Mouse (Mus musculus) heart, adult 18-20 months (tissue): ENCODE results near the gene Pdcd10. TPM values are rescaled to one million over a fixed set of nuclear protein-coding genes. Genes with fewer than 3 reads are reported as not detected.

Source experiments
- DNase-seq, 2 experiments: peaks; one replicate each; pipeline ENCODE4 v3.0.0; 2021 to 2022; ENCODE audit warnings: mixed read lengths in 1 of 2
- total RNA-seq, 2 experiments: library from RNA; stranded (reverse); gene quantifications; 2 replicates each; pipeline ENCODE4 v1.2.3; 2021

The Pdcd10 gene
- total RNA-seq, 2 experiments from 2014 or later = 24.6 to 25.6 TPM

DNA sequence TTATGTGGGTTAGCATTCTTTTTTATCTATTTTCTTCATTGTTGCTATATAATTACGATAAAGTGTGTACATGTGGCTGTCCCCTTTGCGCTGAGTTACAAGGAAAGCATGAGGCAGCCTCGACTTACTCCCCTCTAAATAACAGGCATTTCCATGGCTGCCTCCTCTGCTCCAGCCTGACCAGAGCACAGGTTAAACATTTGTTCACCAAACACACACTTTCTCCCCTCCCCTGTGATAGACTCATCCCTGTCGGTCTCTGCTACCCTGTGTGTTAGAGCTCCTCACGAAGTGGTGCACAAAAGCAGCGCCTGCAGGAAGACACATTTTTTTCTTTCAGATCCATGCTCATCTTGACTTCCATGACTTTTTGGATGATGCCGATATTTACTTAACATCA is 82.0 kb downstream of the Pdcd10 start:
- no peak for DNase-seq

DNA sequence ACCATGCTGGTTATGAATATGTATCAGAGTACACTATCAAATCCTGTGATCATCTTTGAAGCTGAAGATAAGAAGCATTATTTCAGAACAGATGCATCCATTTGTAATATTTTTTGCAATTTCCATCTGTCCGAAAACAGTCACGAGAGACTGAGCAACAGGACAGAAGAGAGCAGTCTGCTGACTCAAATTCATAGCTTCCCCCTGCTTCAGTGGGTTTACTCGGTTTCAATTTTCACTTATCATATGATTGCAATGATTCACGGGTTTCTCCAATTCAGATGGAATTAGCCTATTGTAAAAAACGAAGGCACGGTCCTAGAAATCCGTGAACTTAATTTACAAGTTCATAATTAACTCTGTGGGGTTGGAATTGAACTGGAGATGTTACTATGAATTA is 88.5 kb downstream of the Pdcd10 start:
- no peak for DNase-seq

Other genes starting within 250 kb of the Pdcd10 start
- under 1 TPM in 1 of 2 experiments, not detected in 1; 0.18 TPM for gene Wdr49, start 74.7 kb downstream of the Pdcd10 start, total RNA-seq
- 1 to 10 TPM; 3.6 to 5.0 TPM for gene Serpini1, start 691 bp upstream of the Pdcd10 start, total RNA-seq
- not detected for gene Gm29133, start 191.3 kb upstream of the Pdcd10 start, total RNA-seq